Mouse (Mus musculus) CH12F3 (cell line): ENCODE measurements around the gene Eml1.

Experiments
- in situ Hi-C: fragments of 300-500 bp; cut with MboI; formaldehyde crosslinking; loops from 2 replicates; pipeline ENCODE4 v1.14.3; 2020; ENCODE audit warnings: low sequenced_read_pairs

The Eml1 gene

GRCm38 (mm10) chr12:108519374-108519773, 148.6 kb downstream of the Eml1 start:
- in situ Hi-C loops, result no loop called here

- in situ Hi-C loops, result no loop called here
These were observed 158.5 kb downstream of the Eml1 start for GRCm38 (mm10) chr12:108529214-108529613.

GRCm38 (mm10) chr12:108534484-108534883, 163.7 kb downstream of the Eml1 start:
- in situ Hi-C loops, result no loop called here

GRCm38 (mm10) chr12:108536461-108536860, 165.7 kb downstream of the Eml1 start:
- in situ Hi-C loops, result no loop called here

GRCm38 (mm10) chr12:108541088-108541487, 170.3 kb downstream of the Eml1 start:
- in situ Hi-C loops, result no loop called here

- in situ Hi-C loops, result no loop called here
These were observed 175.9 kb downstream of the Eml1 start for GRCm38 (mm10) chr12:108546508-108547153.

GRCm38 (mm10) chr12:108547251-108547875, 176.6 kb downstream of the Eml1 start:
- in situ Hi-C loops, result no loop called here

- in situ Hi-C loops, result no loop called here
These were observed 181.0 kb downstream of the Eml1 start for GRCm38 (mm10) chr12:108551731-108552130.

GRCm38 (mm10) chr12:108553079-108553478, 182.3 kb downstream of the Eml1 start:
- in situ Hi-C loops, result no loop called here

- in situ Hi-C loops, result no loop called here
These were observed 183.5 kb downstream of the Eml1 start, which contains the start of gene Evl for GRCm38 (mm10) chr12:108554120-108554841. Gene Evl, plus strand, starts transcription at chr12:108554720.

- in situ Hi-C loops, result no loop called here
These were observed 184.3 kb downstream of the Eml1 start for GRCm38 (mm10) chr12:108554861-108555556.

GRCm38 (mm10) chr12:108558194-108558593, 187.4 kb downstream of the Eml1 start:
- in situ Hi-C loops, result no loop called here

GRCm38 (mm10) chr12:108563238-108563637, 192.5 kb downstream of the Eml1 start:
- in situ Hi-C loops, result no loop called here

- in situ Hi-C loops, result no loop called here
These were observed 194.3 kb downstream of the Eml1 start for GRCm38 (mm10) chr12:108564910-108565506.

- in situ Hi-C loops, result no loop called here
These were observed 208.6 kb downstream of the Eml1 start for GRCm38 (mm10) chr12:108579156-108579871.

GRCm38 (mm10) chr12:108583775-108584174, 213.0 kb downstream of the Eml1 start:
- in situ Hi-C loops, result no loop called here
